Mouse (Mus musculus) stomach, embryonic 14.5 days (tissue): ENCODE results near the gene Gclm. TPM values are rescaled to one million over a fixed set of nuclear protein-coding genes. Genes with fewer than 3 reads are reported as not detected.
"Not testable (repeated sequence)": the region's sequence is repeated elsewhere in the genome, so short reads cannot be mapped to it uniquely, and the experiment has no call there.

ENCODE experiments used
- ATAC-seq: fragments of 200-750 bp; cut with Nextera tagmentation; 2 replicates; pipeline ENCODE4 v1.8.0; 2017; ENCODE audit warnings: low read depth, moderate TSS enrichment; ENCODE audit not compliant: insufficient number of reproducible peaks, insufficient read depth, low FRiP score
- H3K27ac ChIP-seq: fragments of 300-500 bp; sonication (generic); 2 replicates; pipeline ENCODE4 v1.5.1; 2014; ENCODE audit warnings: mild to moderate bottlenecking, low read length, moderate library complexity, mixed read lengths
- H3K27me3 ChIP-seq: fragments of 300-500 bp; sonication (generic); 2 replicates; pipeline ENCODE4 v1.6.1; 2014; ENCODE audit warnings: low read length, control low read depth, mixed read lengths; ENCODE audit not compliant: control insufficient read depth, insufficient read depth
- H3K36me3 ChIP-seq: fragments of 300-500 bp; sonication (generic); 2 replicates; pipeline ENCODE4 v1.6.1; 2014; ENCODE audit warnings: mild to moderate bottlenecking, control low read depth, low read length, moderate library complexity, mixed read lengths; ENCODE audit not compliant: control insufficient read depth, insufficient read depth
- H3K4me1 ChIP-seq: fragments of 300-500 bp; sonication (generic); 2 replicates; pipeline ENCODE4 v1.6.1; 2014; ENCODE audit warnings: low read length, control low read depth, mixed read lengths; ENCODE audit not compliant: control insufficient read depth, insufficient read depth
- H3K4me2 ChIP-seq: fragments of 300-500 bp; sonication (generic); replicated peaks from 2 replicates; pipeline ENCODE4 v1.6.1; 2014; ENCODE audit warnings: low read depth, low read length, control low read depth
- H3K4me3 ChIP-seq: fragments of 300-500 bp; sonication (generic); 2 replicates; pipeline ENCODE4 v1.5.1; 2014; ENCODE audit warnings: low read depth, low read length, control low read depth
- H3K9ac ChIP-seq: fragments of 300-500 bp; sonication (generic); replicated peaks from 2 replicates; pipeline ENCODE4 v1.6.1; 2014; ENCODE audit warnings: low read depth, mild to moderate bottlenecking, control low read depth, low read length, moderate library complexity, mixed read lengths
- H3K9me3 ChIP-seq: fragments of 300-500 bp; sonication (generic); 2 replicates; pipeline ENCODE4 v1.6.1; 2016; ENCODE audit warnings: low read depth, low read length, control low read depth; ENCODE audit not compliant: control insufficient read depth
- WGBS: fragments of 180-500 bp; shearing (Covaris S2); extraction: QIAGEN DNeasy Blood & Tissue Kit; methylation state at CpG from one replicate; pipeline ENCODE4 v1.1.7; 2014; 5-methylcytosine and 5-hydroxymethylcytosine counted together
- polyA plus RNA-seq: library from polyadenylated mRNA; unstranded; fragments of >200 nt; fragmentation: Nextera tagmentation; extraction: Ambion mirVana; gene quantifications from 2 replicates; pipeline ENCODE4 v1.2.1, GENCODE M21; 2014

Gclm gene
- polyA plus RNA-seq, 1 experiment from 2014 or later = 60.5 TPM

GRCm38 (mm10) chr3:122246406-122246805 lies 1.0 kb downstream of the Gclm start:
- Histone ChIP-seq H3K4me1 (peaks cover 16% of the 10 kb centered on the region), H3K36me3 (no peaks in the 10 kb centered on the region), H3K9ac (peak overlapping the region; percentile 60), H3K9me3 (no peaks in the 10 kb centered on the region), H3K4me3 (peak overlapping the region; percentile 74), H3K27ac (no peak overlapping the region; the same call in 1 of the 2 replicates), H3K27me3 (no peaks in the 10 kb centered on the region), H3K4me2 (peak overlapping the region; percentile 84)
- WGBS = 33% methylated on average over 6 of the region's 6 CpGs
- ATAC-seq = no peak

- Histone ChIP-seq H3K9ac (no peak overlapping the region), H3K4me3 (peak overlapping the region; percentile 74; the same call in 1 of the 2 replicates), H3K4me1 (peaks cover 16% of the 10 kb centered on the region), H3K27me3 (no peaks in the 10 kb centered on the region), H3K27ac (no peak overlapping the region; the same call in 1 of the 2 replicates), H3K36me3 (no peaks in the 10 kb centered on the region), H3K4me2 (peak overlapping the region; percentile 84), H3K9me3 (no peaks in the 10 kb centered on the region)
- no peak for ATAC-seq
- 50% methylated on average over 12 of the region's 12 CpGs for WGBS
Observed at GRCm38 (mm10) chr3:122246986-122247767, 1.8 kb downstream of the Gclm start.

GRCm38 (mm10) chr3:122247768-122248100 lies 2.4 kb downstream of the Gclm start:
- Histone ChIP-seq H3K27me3 (no peaks in the 10 kb centered on the region), H3K9me3 (no peaks in the 10 kb centered on the region), H3K27ac (no peak overlapping the region), H3K4me3 (no peak overlapping the region), H3K36me3 (no peaks in the 10 kb centered on the region), H3K4me1 (peaks cover 16% of the 10 kb centered on the region), H3K9ac (no peak overlapping the region), H3K4me2 (no peak overlapping the region)
- WGBS = 96% methylated on average over 2 of the region's 2 CpGs
- ATAC-seq = no peak

- Histone ChIP-seq H3K36me3 (no peaks in the 10 kb centered on the region), H3K4me1 (no peaks in the 10 kb centered on the region), H3K27me3 (no peaks in the 10 kb centered on the region), H3K4me3 (no peak overlapping the region), H3K4me2 (no peak overlapping the region), H3K27ac (no peak overlapping the region), H3K9ac (no peak overlapping the region), H3K9me3 (no peaks in the 10 kb centered on the region)
- ATAC-seq = no peak
- WGBS = 61% methylated on average over 3 of the region's 3 CpGs
Observed at GRCm38 (mm10) chr3:122252466-122253253, 7.3 kb downstream of the Gclm start.

GRCm38 (mm10) chr3:122254050-122254449 lies 8.7 kb downstream of the Gclm start:
- not testable (repeated sequence) for H3K27ac ChIP-seq, H3K27me3 ChIP-seq, H3K9me3 ChIP-seq, H3K4me3 ChIP-seq, H3K9ac ChIP-seq, H3K36me3 ChIP-seq, ATAC-seq, H3K4me2 ChIP-seq, H3K4me1 ChIP-seq
- 84% methylated on average over 7 of the region's 7 CpGs for WGBS

GRCm38 (mm10) chr3:122269986-122270385 lies 24.6 kb downstream of the Gclm start:
- peaks cover 1% of the 10 kb centered on the region; the same call in 1 of the 2 replicates for H3K4me1 ChIP-seq
- no peak overlapping the region for H3K27ac ChIP-seq
- H3K9me3 ChIP-seq = no peaks in the 10 kb centered on the region
- 69% methylated on average over 5 of the region's 5 CpGs for WGBS
- H3K4me3 ChIP-seq = no peak overlapping the region
- H3K27me3 ChIP-seq = no peaks in the 10 kb centered on the region
- no peak overlapping the region for H3K4me2 ChIP-seq
- no peak for ATAC-seq
- no peak overlapping the region for H3K9ac ChIP-seq
- H3K36me3 ChIP-seq = peaks cover 4% of the 10 kb centered on the region; the same call in 1 of the 2 replicates

GRCm38 (mm10) chr3:122272565-122272964 lies 27.2 kb downstream of the Gclm start:
- not testable (repeated sequence) for H3K9ac ChIP-seq

GRCm38 (mm10) chr3:122273407-122274240 lies 28.3 kb downstream of the Gclm start:
- WGBS = 9% methylated on average over 20 of the region's 20 CpGs
- peaks cover 27% of the 10 kb centered on the region for H3K4me1 ChIP-seq
- no peaks in the 10 kb centered on the region for H3K9me3 ChIP-seq
- peak overlapping the region; percentile 21; the same call in 1 of the 2 replicates for H3K4me2 ChIP-seq
- H3K9ac ChIP-seq = no peak overlapping the region
- peak overlapping the region; percentile 98 for H3K4me3 ChIP-seq
- no peak for ATAC-seq
- no peaks in the 10 kb centered on the region for H3K27me3 ChIP-seq
- H3K36me3 ChIP-seq = peaks cover 28% of the 10 kb centered on the region
- H3K27ac ChIP-seq = no peak overlapping the region

More at GRCm38 (mm10) chr3:122272565-122272964, 27.2 kb downstream of the Gclm start:
- H3K27me3 ChIP-seq, H3K4me3 ChIP-seq, H3K9me3 ChIP-seq, H3K27ac ChIP-seq, H3K4me2 ChIP-seq, ATAC-seq: not testable (repeated sequence)
- H3K36me3 ChIP-seq = peaks cover 19% of the 10 kb centered on the region
- WGBS = 86% methylated on average over 1 of the region's 1 CpGs
- H3K4me1 ChIP-seq = peaks cover 24% of the 10 kb centered on the region
